22 mouse cellular contexts compared by ENCODE assay signal in the genomic region with DNA sequence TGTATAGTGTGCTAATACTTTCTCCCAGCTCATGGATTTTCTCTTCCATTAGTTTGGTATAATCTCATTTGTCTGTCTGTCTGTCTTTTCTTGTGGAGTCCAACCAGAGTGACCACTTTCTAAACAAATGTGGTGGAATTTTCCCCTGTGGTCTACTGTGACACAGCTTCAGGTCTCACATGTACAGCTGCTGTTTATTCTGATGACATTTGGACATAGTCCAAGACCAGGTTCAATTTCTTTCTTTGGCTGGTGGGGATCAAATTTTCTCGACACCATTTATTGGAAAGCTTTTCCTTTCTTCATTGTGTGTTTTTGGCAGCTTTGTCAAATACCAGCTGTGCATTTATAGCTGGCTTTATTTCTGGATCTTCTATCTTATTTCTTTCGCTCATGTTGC.
A peak's percentile ranks its signal among the peaks of the same experiment; 100 is the strongest.
DNase-seq lines count a peak whose midpoint lies in the region; ATAC-seq and TF ChIP-seq lines count a peak whose summit lies in the region.
"Had no signal": no experiment of that assay in that cellular context is flagged by ENCODE, and none has a peak within 500 bp of the region (broad histone marks: within the 10 kb centered on the region; RNA-seq: fewer than 3 reads in every experiment).

No protein-coding gene starts in this region.

- ATAC-seq in embryonic facial prominence, embryonic 14.5 days (ENCODE audit: low read depth) = peak; percentile 71; the same call in 1 of the 2 replicates
- peak; percentile 55; the same call in 1 of the 2 replicates for ATAC-seq in limb, embryonic 14.5 days (ENCODE audit: low FRiP score, low read depth)
- no peak for ATAC-seq in liver, postnatal 0 days
- ATAC-seq: CD4-positive, CD25-positive, alpha-beta regulatory T cell, adult 4 months; forebrain, embryonic 15.5 days; forebrain, postnatal 0 days had no signal

- TF ChIP-seq EP300 in liver, postnatal 0 days (IDR thresholded peaks at IDR 0.05; ENCODE audit: low read depth) = no peak

- H3K27ac ChIP-seq in embryonic facial prominence, embryonic 14.5 days (replicated peaks; ENCODE audit: low read depth, low read length) = no peak overlapping the region
- no peak overlapping the region for H3K27ac ChIP-seq in embryonic facial prominence, embryonic 10.5 days (replicated peaks)
- H3K27ac ChIP-seq in limb, embryonic 14.5 days (replicated peaks; ENCODE audit: low read depth, low read length) = no peak overlapping the region
- H3K27ac ChIP-seq in limb, embryonic 10.5 days = no peak overlapping the region
- no peak overlapping the region for H3K27ac ChIP-seq in liver, postnatal 0 days (ENCODE audit: low read depth)
- H3K27ac ChIP-seq: embryonic facial prominence, embryonic 13.5 days; forebrain, embryonic 15.5 days had no signal

- 41% methylated on average over 2 of the region's 2 CpGs for WGBS in embryonic facial prominence, embryonic 14.5 days
- 85% methylated on average over 2 of the region's 2 CpGs for WGBS in embryonic facial prominence, embryonic 10.5 days
- WGBS in limb, embryonic 14.5 days = 31% methylated on average over 2 of the region's 2 CpGs
- WGBS in limb, embryonic 10.5 days = 91% methylated on average over 2 of the region's 2 CpGs
- WGBS in liver, postnatal 0 days (ENCODE audit: insufficient replicate concordance) = 62% methylated on average over 2 of the region's 2 CpGs

- no peaks in the 10 kb centered on the region for H3K27me3 ChIP-seq in embryonic facial prominence, embryonic 14.5 days (replicated peaks; ENCODE audit: control insufficient read depth, insufficient read depth, low read length)
- H3K27me3 ChIP-seq in embryonic facial prominence, embryonic 10.5 days (replicated peaks; ENCODE audit: low read depth, poor library complexity, severe bottlenecking) = no peaks in the 10 kb centered on the region
- no peaks in the 10 kb centered on the region for H3K27me3 ChIP-seq in limb, embryonic 14.5 days (ENCODE audit: control insufficient read depth, insufficient read depth, low read length)
- H3K27me3 ChIP-seq in limb, embryonic 10.5 days (ENCODE audit: low read depth, poor library complexity, severe bottlenecking) = no peaks in the 10 kb centered on the region
- H3K27me3 ChIP-seq in liver, postnatal 0 days (ENCODE audit: insufficient read depth, low read length) = no peaks in the 10 kb centered on the region
- H3K27me3 ChIP-seq: CH12.LX; forebrain, embryonic 15.5 days had no signal

- H3K36me3 ChIP-seq in embryonic facial prominence, embryonic 14.5 days (ENCODE audit: control insufficient read depth, insufficient read depth, low read length) = no peaks in the 10 kb centered on the region
- H3K36me3 ChIP-seq in embryonic facial prominence, embryonic 10.5 days (replicated peaks) = no peaks in the 10 kb centered on the region
- no peaks in the 10 kb centered on the region for H3K36me3 ChIP-seq in limb, embryonic 14.5 days (ENCODE audit: control insufficient read depth, insufficient read depth, low read length)
- H3K36me3 ChIP-seq in limb, embryonic 10.5 days = no peaks in the 10 kb centered on the region
- no peaks in the 10 kb centered on the region; the same call in 1 of the 2 replicates for H3K36me3 ChIP-seq in liver, postnatal 0 days (replicated peaks; ENCODE audit: insufficient read depth, low read length)
- H3K36me3 ChIP-seq: embryonic facial prominence, embryonic 13.5 days; forebrain, embryonic 15.5 days; G1E had no signal

- TF ChIP-seq POLR2A in limb, embryonic 14.5 days (IDR thresholded peaks at IDR 0.05; ENCODE audit: borderline replicate concordance, extremely low read depth, insufficient read depth, insufficient read length) = no peak

- no peaks in the 10 kb centered on the region for H3K4me1 ChIP-seq in embryonic facial prominence, embryonic 14.5 days (ENCODE audit: control insufficient read depth, insufficient read depth, low read length)
- no peaks in the 10 kb centered on the region for H3K4me1 ChIP-seq in embryonic facial prominence, embryonic 10.5 days
- H3K4me1 ChIP-seq in limb, embryonic 14.5 days (ENCODE audit: control insufficient read depth, insufficient read depth, low read length) = no peaks in the 10 kb centered on the region
- H3K4me1 ChIP-seq in limb, embryonic 10.5 days = no peaks in the 10 kb centered on the region
- peaks cover under 1% of the 10 kb centered on the region; the same call in 1 of the 2 replicates for H3K4me1 ChIP-seq in liver, postnatal 0 days (ENCODE audit: insufficient read depth)
- H3K4me1 ChIP-seq: embryonic facial prominence, embryonic 13.5 days; forebrain, embryonic 15.5 days had no signal

- H3K9me3 ChIP-seq in embryonic facial prominence, embryonic 14.5 days (ENCODE audit: control insufficient read depth, low read length) = no peaks in the 10 kb centered on the region
- no peaks in the 10 kb centered on the region for H3K9me3 ChIP-seq in embryonic facial prominence, embryonic 10.5 days
- no peaks in the 10 kb centered on the region for H3K9me3 ChIP-seq in limb, embryonic 14.5 days (ENCODE audit: control insufficient read depth, low read length)
- no peaks in the 10 kb centered on the region for H3K9me3 ChIP-seq in limb, embryonic 10.5 days (replicated peaks)
- H3K9me3 ChIP-seq in liver, postnatal 0 days (ENCODE audit: low read length) = no peaks in the 10 kb centered on the region
- H3K9me3 ChIP-seq: embryonic facial prominence, embryonic 13.5 days; forebrain, embryonic 15.5 days had no signal

- no peak overlapping the region for H3K9ac ChIP-seq in embryonic facial prominence, embryonic 14.5 days (ENCODE audit: low read depth, low read length)
- H3K9ac ChIP-seq in limb, embryonic 14.5 days (ENCODE audit: low read depth, low read length, severe bottlenecking) = no peak overlapping the region
- H3K9ac ChIP-seq in liver, postnatal 0 days (replicated peaks) = no peak overlapping the region
- H3K9ac ChIP-seq: embryonic facial prominence, embryonic 13.5 days; forebrain, embryonic 15.5 days; forebrain, postnatal 0 days had no signal

- DNase-seq in embryonic facial prominence, embryonic 14.5 days (ENCODE audit: low spot score) = peak; percentile 64
- no peak for DNase-seq in embryonic facial prominence, embryonic 10.5 days (ENCODE audit: low spot score)
- no peak for DNase-seq in limb, embryonic 14.5 days (ENCODE audit: low spot score)
- DNase-seq in limb, embryonic 10.5 days (ENCODE audit: low spot score) = no peak
- DNase-seq in liver, postnatal 0 days = no peak
- no peak for DNase-seq in liver
- DNase-seq in heart, postnatal 4 days = no peak
- DNase-seq: adrenal gland, adult 2 months; adrenal gland, postnatal 10 days; adrenal gland, postnatal 25 days; B cell, adult 2 months; cerebellum, adult 11-12 months; cerebellum, adult 2 months; cerebellum, adult 9-10 months; cerebellum, postnatal 10 days; cerebellum, postnatal 25 days; forebrain, postnatal 0 days had no signal

- H3K4me3 ChIP-seq in embryonic facial prominence, embryonic 14.5 days (ENCODE audit: low read depth, low read length) = no peak overlapping the region
- no peak overlapping the region for H3K4me3 ChIP-seq in embryonic facial prominence, embryonic 10.5 days
- H3K4me3 ChIP-seq in limb, embryonic 14.5 days (replicated peaks; ENCODE audit: low read length) = no peak overlapping the region
- H3K4me3 ChIP-seq in limb, embryonic 10.5 days = no peak overlapping the region
- no peak overlapping the region for H3K4me3 ChIP-seq in liver, postnatal 0 days (ENCODE audit: low read depth, low read length)
- H3K4me3 ChIP-seq: embryonic facial prominence, embryonic 13.5 days; forebrain, embryonic 15.5 days had no signal

- no peak overlapping the region for H3K4me2 ChIP-seq in embryonic facial prominence, embryonic 14.5 days (ENCODE audit: low read depth, low read length)
- no peak overlapping the region for H3K4me2 ChIP-seq in limb, embryonic 14.5 days (replicated peaks; ENCODE audit: low read depth, low read length, severe bottlenecking)
- H3K4me2 ChIP-seq in liver, postnatal 0 days (ENCODE audit: low read depth, low read length) = peak overlapping the region; percentile 14; the same call in 1 of the 2 replicates
- H3K4me2 ChIP-seq: embryonic facial prominence, embryonic 13.5 days; forebrain, embryonic 15.5 days had no signal

- TF ChIP-seq CTCF in liver, postnatal 0 days (IDR thresholded peaks at IDR 0.05; ENCODE audit: low read depth) = no peak
